Mouse (Mus musculus) hindbrain, embryonic 16.5 days (tissue): Measurements from ENCODE around the gene Cntfr. TPM values are rescaled to one million over a fixed set of nuclear protein-coding genes. Genes with fewer than 3 reads are reported as not detected.

Experiments
- ATAC-seq: fragments of 200-750 bp; cut with Nextera tagmentation; 2 replicates; pipeline ENCODE4 v1.8.0; 2017; ENCODE audit warnings: moderate TSS enrichment, moderate library complexity
- H3K27ac ChIP-seq: fragments of 300-500 bp; sonication (generic); 2 replicates; pipeline ENCODE4 v1.5.1; 2014; ENCODE audit warnings: low read depth, mild to moderate bottlenecking, control low read depth, low read length, moderate library complexity
- H3K27me3 ChIP-seq: fragments of 300-500 bp; sonication (generic); replicated peaks from 2 replicates; pipeline ENCODE4 v1.6.1; 2014; ENCODE audit warnings: low read length; ENCODE audit not compliant: control insufficient read depth, insufficient read depth
- H3K36me3 ChIP-seq: fragments of 300-500 bp; sonication (generic); 2 replicates; pipeline ENCODE4 v1.6.1; 2014; ENCODE audit warnings: mild to moderate bottlenecking, low read length, moderate library complexity, mixed read lengths; ENCODE audit not compliant: control insufficient read depth, insufficient read depth
- H3K4me1 ChIP-seq: fragments of 300-500 bp; sonication (generic); 2 replicates; pipeline ENCODE4 v1.6.1; 2014; ENCODE audit warnings: low read depth, low read length; ENCODE audit not compliant: control insufficient read depth, insufficient read depth
- H3K4me2 ChIP-seq: fragments of 300-500 bp; sonication (generic); 2 replicates; pipeline ENCODE4 v1.6.1; 2014; ENCODE audit warnings: mild to moderate bottlenecking, low read length, control low read depth, moderate library complexity
- H3K4me3 ChIP-seq: fragments of 300-500 bp; sonication (generic); 2 replicates; pipeline ENCODE4 v1.5.1; 2014; ENCODE audit warnings: mild to moderate bottlenecking, low read length, control low read depth, moderate library complexity
- H3K9ac ChIP-seq: fragments of 300-500 bp; sonication (generic); 2 replicates; pipeline ENCODE4 v1.6.1; 2014; ENCODE audit warnings: low read depth, mild to moderate bottlenecking, control low read depth, low read length, moderate library complexity
- H3K9me3 ChIP-seq: fragments of 300-500 bp; sonication (generic); 2 replicates; pipeline ENCODE4 v1.6.1; 2014; ENCODE audit warnings: mild to moderate bottlenecking, low read length, moderate library complexity; ENCODE audit not compliant: control insufficient read depth
- WGBS: fragments of 180-500 bp; shearing (Covaris S2); extraction: QIAGEN DNeasy Blood & Tissue Kit; methylation state at CpG from one replicate; pipeline ENCODE4 v1.1.7; 2014; 5-methylcytosine and 5-hydroxymethylcytosine counted together
- polyA plus RNA-seq: library from polyadenylated mRNA; unstranded; fragments of >200 nt; fragmentation: Nextera tagmentation; extraction: Ambion mirVana; gene quantifications from 2 replicates; pipeline ENCODE4 v1.2.1, GENCODE M21; 2015

The Cntfr gene
- polyA plus RNA-seq, 1 experiment from 2014 or later = 22.5 TPM

DNA sequence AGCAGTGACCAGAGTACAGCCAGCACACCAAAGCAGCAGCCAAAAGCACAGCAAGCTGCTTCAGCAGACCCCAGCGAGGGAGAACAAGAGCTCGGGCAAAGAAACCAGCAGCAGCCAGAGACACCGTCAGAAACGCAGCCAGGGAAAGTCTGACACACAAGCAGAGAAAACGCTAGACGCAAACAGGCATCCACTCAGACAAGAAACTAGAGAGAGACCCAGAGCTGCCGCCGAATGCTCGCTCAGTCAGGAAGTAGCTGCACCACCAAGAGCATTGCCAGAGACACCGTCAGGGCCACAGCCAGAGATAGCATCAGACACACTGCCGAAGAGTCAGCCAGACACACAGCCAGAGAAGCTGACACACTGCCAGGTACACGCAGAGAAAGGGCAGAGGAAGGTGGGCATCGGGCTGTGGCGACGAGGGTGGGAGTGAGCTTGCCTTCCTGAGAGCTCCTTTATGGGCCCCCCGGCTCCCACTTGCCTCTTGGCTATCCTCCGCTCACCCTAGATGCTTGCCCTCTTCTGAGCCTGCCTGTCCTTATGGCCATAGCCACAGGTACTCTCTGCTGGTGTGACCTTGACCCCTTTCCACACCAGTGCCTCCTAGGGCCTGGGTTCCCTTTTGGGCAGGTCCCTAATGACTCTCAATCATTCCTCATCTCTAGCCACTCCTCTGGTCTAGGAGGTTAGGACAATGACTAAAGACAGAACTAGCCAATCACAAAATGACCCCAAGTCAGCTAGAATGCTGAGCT lies 20.5 kb downstream of the Cntfr start:
- 0 out of 2 replicates have a peak overlapping the region, but pooled peaks have one; percentile 29 for H3K9ac ChIP-seq
- H3K27me3 ChIP-seq = no peaks in the 10 kb centered on the region
- H3K4me3 ChIP-seq = no peak overlapping the region
- no peak overlapping the region for H3K4me2 ChIP-seq
- H3K36me3 ChIP-seq = no peaks in the 10 kb centered on the region
- H3K4me1 ChIP-seq = peaks cover 60% of the 10 kb centered on the region
- H3K27ac ChIP-seq = peak overlapping the region; percentile 49
- no peak for ATAC-seq
- H3K9me3 ChIP-seq = no peaks in the 10 kb centered on the region
- WGBS = 47% methylated on average over 17 of the region's 17 CpGs

DNA sequence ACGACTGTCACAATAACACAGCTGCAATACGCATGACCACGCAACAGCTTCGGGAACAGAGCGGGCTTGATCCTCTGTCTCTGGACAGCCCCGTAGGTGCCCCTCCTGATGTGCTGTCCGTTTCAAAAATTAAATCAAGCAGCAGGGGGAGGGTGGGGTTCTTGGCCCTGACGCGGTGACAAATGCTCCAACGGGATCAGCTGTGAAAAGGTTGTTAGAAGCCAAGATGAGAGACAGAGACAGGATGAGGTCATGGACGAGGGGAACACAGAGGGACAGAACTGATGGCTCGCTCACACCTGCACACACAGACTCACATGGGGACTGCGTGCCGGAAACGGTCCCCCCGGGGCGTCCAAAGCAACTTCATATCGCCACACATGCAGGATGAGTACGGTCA lies 23.7 kb downstream of the Cntfr start:
- no peak overlapping the region for H3K27ac ChIP-seq
- ATAC-seq = no peak
- no peaks in the 10 kb centered on the region for H3K36me3 ChIP-seq
- H3K9ac ChIP-seq = peak overlapping the region; percentile 15; the same call in 1 of the 2 replicates
- H3K4me1 ChIP-seq = peaks cover 47% of the 10 kb centered on the region
- H3K9me3 ChIP-seq = no peaks in the 10 kb centered on the region
- H3K4me2 ChIP-seq = no peak overlapping the region
- no peaks in the 10 kb centered on the region for H3K27me3 ChIP-seq
- WGBS = 37% methylated on average over 19 of the region's 19 CpGs
- no peak overlapping the region for H3K4me3 ChIP-seq

DNA sequence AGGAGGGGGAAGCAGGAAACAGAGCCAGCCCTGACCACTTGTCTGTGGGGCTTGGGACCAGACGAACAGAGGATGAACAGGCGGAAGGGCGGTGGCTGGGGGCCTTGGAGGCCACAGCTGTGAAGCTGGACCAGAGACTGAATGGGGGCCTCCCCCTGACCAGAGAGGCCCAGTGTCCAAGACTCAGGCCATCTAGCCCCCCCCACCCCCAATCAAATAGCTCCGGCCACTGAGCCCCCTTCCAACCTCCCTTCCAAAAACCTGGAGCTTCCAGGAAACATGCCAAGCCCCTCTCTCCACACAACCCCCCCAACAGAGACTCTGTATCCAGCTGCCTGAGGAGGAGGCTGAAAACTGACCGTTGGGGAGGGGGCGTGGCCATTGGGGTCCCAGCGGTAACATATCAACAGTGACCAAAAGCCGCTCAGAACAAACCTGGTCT lies 24.3 kb downstream of the Cntfr start:
- peaks cover 42% of the 10 kb centered on the region for H3K4me1 ChIP-seq
- ATAC-seq = no peak
- no peak overlapping the region for H3K4me2 ChIP-seq
- 38% methylated on average over 8 of the region's 8 CpGs for WGBS
- 0 out of 2 replicates have a peak overlapping the region, but pooled peaks have one; percentile 15 for H3K9ac ChIP-seq
- no peaks in the 10 kb centered on the region for H3K36me3 ChIP-seq
- no peak overlapping the region for H3K4me3 ChIP-seq
- H3K9me3 ChIP-seq = no peaks in the 10 kb centered on the region
- H3K27me3 ChIP-seq = no peaks in the 10 kb centered on the region
- H3K27ac ChIP-seq = no peak overlapping the region

DNA sequence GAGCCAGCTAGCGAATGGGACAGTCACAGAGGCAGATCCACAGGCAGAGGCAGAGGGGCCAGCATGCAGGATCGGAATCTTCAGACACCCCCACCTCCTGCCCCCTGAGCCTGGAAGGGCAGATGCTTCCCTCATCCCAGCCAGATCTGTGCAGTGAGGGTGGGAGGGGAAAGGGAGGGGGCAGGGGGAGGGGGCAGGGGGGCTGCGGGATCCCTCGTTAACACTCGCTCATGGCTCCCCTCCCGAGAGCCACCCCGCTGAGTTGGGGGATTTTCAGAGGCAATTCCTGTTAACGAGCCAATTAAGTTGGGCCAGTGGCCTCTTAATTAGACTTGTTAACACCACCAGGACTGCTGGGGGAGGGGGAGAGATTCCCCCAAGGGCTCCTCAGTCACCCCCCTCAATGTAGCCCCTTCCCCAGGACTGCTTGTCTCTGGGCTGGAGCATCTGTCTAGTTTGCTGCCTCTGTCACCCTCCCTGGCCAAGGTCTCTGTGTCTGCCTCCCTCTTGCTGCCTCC lies 24.9 kb downstream of the Cntfr start:
- Histone ChIP-seq H3K4me1 (peaks cover 37% of the 10 kb centered on the region), H3K36me3 (no peaks in the 10 kb centered on the region), H3K4me2 (no peak overlapping the region), H3K27me3 (no peaks in the 10 kb centered on the region), H3K9ac (peak overlapping the region; percentile 12; the same call in 1 of the 2 replicates), H3K9me3 (no peaks in the 10 kb centered on the region), H3K27ac (no peak overlapping the region), H3K4me3 (no peak overlapping the region)
- ATAC-seq = peak; percentile 21; the same call in 1 of the 2 replicates
- 13% methylated on average over 8 of the region's 8 CpGs for WGBS

DNA sequence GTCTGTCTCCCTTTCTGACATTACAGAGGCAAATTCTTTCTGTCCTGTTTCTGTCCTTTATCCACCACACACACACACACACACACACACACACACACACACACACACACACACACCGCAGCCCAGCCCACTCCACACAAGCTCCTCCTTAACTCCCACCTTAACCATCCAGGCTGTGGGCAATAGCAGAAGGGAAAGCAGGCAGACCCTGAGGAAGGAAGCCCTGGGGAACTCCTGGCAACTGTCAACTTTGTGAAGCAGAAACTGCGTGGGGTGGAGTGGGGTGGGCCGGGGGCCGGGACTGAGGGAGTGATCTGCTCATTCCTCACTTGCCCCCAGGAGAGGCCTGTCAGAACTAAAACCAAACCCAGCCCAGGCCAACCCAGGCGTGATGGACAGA lies 25.4 kb downstream of the Cntfr start:
- Histone ChIP-seq H3K9ac (no peak overlapping the region), H3K4me2 (no peak overlapping the region), H3K36me3 (no peaks in the 10 kb centered on the region), H3K27me3 (no peaks in the 10 kb centered on the region), H3K9me3 (no peaks in the 10 kb centered on the region), H3K4me3 (no peak overlapping the region), H3K4me1 (peaks cover 32% of the 10 kb centered on the region), H3K27ac (no peak overlapping the region)
- 27% methylated on average over 5 of the region's 5 CpGs for WGBS
- ATAC-seq = no peak

DNA sequence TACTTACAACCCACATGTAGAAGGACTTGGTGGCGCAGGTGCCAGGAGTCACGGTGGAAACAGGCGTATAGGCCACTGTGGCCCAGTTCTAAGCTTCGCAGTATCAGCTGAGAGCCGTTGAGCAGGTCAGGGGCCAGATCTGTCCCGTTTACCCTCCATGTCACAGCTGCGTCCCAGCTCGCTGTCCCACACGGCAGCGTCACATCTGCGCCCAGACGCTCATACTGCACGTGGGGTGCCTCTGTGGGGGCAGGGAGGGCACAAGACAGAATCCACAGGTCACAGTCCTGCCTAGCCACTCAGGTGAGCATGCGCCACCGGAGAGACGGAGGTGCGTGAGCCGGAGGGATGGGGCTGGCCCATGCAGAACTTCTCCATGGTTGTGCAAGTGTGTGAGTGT lies 26.1 kb downstream of the Cntfr start:
- no peak overlapping the region for H3K4me2 ChIP-seq
- no peak overlapping the region for H3K4me3 ChIP-seq
- no peak for ATAC-seq
- no peaks in the 10 kb centered on the region for H3K27me3 ChIP-seq
- H3K9ac ChIP-seq = no peak overlapping the region
- no peaks in the 10 kb centered on the region for H3K9me3 ChIP-seq
- H3K4me1 ChIP-seq = peaks cover 27% of the 10 kb centered on the region
- H3K27ac ChIP-seq = no peak overlapping the region
- WGBS = 82% methylated on average over 18 of the region's 18 CpGs
- no peaks in the 10 kb centered on the region for H3K36me3 ChIP-seq

DNA sequence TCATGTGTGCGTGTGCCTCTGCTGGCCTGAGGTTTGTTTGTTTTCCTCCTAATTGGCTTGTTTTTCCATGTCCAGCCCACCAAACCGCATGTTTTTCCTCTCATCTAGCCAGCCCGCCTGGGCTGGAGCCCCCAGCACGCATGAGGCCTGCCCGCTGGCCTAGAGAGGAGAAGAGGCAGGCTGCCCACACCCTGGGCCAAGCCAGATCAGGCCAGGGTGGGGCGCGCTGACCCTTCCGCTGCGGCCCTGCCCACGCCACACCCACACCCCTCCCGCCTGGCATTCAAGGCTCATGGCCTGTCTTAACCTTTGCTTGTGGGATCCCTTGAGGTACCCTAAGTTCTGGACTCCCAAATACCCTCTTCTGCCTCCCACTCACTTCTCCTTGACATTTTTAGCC lies 30.2 kb downstream of the Cntfr start:
- peaks cover 22% of the 10 kb centered on the region for H3K4me1 ChIP-seq
- ATAC-seq = no peak
- no peak overlapping the region for H3K4me3 ChIP-seq
- no peaks in the 10 kb centered on the region for H3K9me3 ChIP-seq
- no peak overlapping the region for H3K9ac ChIP-seq
- H3K27ac ChIP-seq = no peak overlapping the region
- H3K4me2 ChIP-seq = no peak overlapping the region
- H3K27me3 ChIP-seq = no peaks in the 10 kb centered on the region
- no peaks in the 10 kb centered on the region for H3K36me3 ChIP-seq
- 85% methylated on average over 11 of the region's 11 CpGs for WGBS

DNA sequence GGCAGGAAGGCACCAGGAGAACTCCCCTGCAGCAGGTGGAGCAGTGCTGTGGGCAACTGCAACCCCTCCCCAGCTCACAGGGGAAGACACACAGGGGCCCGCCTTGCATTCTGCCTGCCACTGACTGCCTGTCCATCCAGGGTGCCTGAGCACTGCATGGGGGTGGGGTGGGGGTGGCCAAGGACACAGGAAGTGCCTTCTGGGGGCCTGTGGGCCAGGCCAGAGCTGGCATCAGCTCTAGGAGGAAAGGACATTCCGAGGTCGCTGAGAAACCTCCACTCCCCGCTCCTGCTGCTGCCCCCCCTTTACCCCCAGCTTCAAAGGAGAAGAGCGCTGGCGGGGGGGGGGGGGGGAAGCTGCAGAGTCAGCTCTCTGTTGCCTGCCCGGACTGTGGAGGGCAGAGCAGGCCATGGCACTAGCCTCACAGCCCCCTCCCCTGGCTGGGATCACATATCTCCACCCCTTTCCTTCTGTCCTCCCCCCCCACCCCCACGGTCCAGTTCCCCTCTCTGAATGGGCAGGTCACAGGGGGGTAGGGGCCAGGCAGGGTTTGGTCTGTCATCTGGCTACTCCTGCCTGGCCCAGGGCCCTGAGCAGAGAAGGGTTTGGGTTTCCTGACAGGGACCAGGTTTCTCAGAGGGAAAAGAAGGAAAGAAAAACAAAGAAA lies 31.7 kb downstream of the Cntfr start:
- Histone ChIP-seq H3K27ac (no peak overlapping the region), H3K36me3 (no peaks in the 10 kb centered on the region), H3K27me3 (no peaks in the 10 kb centered on the region), H3K9ac (peak overlapping the region; percentile 41), H3K9me3 (no peaks in the 10 kb centered on the region), H3K4me3 (no peak overlapping the region), H3K4me1 (peaks cover 21% of the 10 kb centered on the region), H3K4me2 (no peak overlapping the region)
- no peak for ATAC-seq
- 8% methylated on average over 3 of the region's 8 CpGs for WGBS

DNA sequence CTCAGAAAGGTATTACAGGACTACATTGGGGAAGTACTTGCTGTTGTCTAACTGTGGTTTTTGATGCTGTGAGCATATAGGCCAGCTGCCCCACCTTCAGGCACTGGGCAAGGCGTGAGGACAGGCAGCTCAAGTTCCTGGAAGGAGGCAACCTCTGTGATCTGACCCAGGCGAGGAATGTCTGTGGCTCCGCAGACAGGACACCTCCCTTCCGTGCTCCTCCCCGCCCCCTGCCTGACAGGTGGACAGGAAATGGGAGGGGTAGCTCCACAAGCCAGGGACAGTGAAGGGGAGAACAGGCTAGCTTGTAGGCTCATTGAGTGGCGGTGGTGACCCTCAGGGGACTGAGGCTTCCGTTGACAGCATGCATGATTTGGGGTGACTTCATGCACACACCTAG lies 32.4 kb downstream of the Cntfr start:
- Histone ChIP-seq H3K4me2 (no peak overlapping the region), H3K27me3 (no peaks in the 10 kb centered on the region), H3K9me3 (no peaks in the 10 kb centered on the region), H3K4me1 (peaks cover 21% of the 10 kb centered on the region), H3K9ac (no peak overlapping the region), H3K4me3 (no peak overlapping the region), H3K27ac (no peak overlapping the region), H3K36me3 (no peaks in the 10 kb centered on the region)
- no peak for ATAC-seq
- WGBS = 53% methylated on average over 7 of the region's 7 CpGs
